Mouse (Mus musculus) embryonic stem cell, embryonic (primary cell): ENCODE measurements at regions not wholly inside any gene's neighbourhood (a gene's known extent, or its start where the extent isn't known, plus 50 kb on each side); places are given as distances from the start of the nearest gene placed in this dataset.

Experiments
- CTCF ChIA-PET, 4 experiments: fragments of 300-600 bp in 2 of 4; fragments of 350-600 bp in 2 of 4; sonication (Branson Sonifier 250); formaldehyde crosslinking; loops; one replicate each; lab custom pipeline; 2022; ENCODE audit warnings: inconsistent platforms in 2 of 4; lab: Charles Lee
- POLR2A ChIA-PET, 4 experiments: fragments of 300-600 bp in 2 of 4; fragments of 350-600 bp in 2 of 4; sonication (Branson Sonifier 250); formaldehyde crosslinking; loops; one replicate each; lab custom pipeline; 2022; ENCODE audit warnings: antibody characterized with exemption in 4 of 4, inconsistent platforms in 1 of 4; lab: Charles Lee

DNA sequence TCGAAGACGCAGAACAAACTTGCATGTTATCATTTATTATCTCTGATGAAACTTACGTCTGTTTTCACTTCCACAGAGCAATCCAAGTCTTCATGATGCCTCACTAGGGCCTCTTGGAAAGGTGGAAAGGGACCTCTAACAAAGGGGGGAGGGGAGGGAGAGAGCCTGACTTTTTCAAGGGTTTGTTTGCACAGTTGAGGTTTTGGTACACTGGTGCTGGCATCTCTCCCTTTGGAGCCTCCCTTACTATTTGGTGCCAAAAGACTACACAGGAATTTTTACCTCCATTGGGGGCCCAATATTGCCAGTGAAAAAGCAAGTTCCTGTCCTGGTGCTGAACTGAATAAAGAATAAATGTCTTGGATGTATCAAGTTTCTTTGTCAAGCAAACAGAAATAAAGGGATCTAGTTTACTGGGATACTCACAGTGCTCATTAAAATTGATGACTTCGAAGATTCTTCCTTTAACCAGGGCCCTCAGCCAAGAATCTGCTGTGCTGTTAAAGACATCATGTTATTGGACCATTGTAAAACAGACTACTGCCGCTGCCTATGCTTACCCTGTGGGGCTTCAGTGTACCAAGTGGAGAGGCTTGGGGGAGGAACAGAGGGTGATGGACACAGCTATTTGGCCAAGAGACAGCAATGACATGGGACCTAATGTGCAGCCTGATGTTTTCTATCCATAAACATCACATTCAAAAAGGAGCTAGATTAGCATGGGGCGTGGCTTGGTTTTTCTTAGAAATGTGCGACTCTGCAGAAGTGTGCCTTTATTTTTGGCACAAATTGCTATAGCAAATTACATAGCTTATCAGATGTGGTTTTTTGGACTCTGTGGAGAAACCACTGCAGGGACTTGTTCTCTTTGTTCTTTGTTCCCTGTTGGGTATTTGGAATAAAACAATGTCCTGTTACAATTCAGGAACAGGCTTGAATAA, 160.3 kb upstream of the Cited2 start:
- ChIA-PET CTCF (no interaction called here), POLR2A (interaction anchor here in 2 of 4 experiments (0.7 to 0.9 kb wide), 2 partner anchors 159 to 161 kb away, joined by 3 read pairs; partner anchors contain the start of gene Cited2 (in 1 of the 2))

DNA sequence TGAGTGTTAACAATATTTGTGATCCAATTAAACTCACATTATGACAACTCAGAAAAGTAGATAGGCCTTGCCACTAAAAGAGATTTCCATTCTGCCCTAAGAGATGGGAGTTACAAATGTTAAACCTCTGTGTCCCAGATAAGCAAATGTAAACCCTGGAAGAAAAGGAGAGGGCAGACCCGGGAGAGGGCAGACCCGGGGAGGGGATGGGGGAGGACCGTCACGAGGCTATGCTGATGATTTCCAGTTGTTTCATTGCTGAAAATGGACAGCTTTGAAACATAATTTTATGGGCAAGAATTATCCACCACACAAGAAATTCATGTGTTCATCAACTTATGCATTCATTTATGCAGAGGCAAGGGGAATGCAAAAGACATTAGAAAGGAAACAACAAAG, 159.7 kb upstream of the Cited2 start:
- POLR2A ChIA-PET: interaction anchor here in 2 of 4 experiments (0.7 to 0.9 kb wide), 2 partner anchors 159 to 160 kb away, joined by 3 read pairs; partner anchors contain the start of gene Cited2 (in 1 of the 2)

DNA sequence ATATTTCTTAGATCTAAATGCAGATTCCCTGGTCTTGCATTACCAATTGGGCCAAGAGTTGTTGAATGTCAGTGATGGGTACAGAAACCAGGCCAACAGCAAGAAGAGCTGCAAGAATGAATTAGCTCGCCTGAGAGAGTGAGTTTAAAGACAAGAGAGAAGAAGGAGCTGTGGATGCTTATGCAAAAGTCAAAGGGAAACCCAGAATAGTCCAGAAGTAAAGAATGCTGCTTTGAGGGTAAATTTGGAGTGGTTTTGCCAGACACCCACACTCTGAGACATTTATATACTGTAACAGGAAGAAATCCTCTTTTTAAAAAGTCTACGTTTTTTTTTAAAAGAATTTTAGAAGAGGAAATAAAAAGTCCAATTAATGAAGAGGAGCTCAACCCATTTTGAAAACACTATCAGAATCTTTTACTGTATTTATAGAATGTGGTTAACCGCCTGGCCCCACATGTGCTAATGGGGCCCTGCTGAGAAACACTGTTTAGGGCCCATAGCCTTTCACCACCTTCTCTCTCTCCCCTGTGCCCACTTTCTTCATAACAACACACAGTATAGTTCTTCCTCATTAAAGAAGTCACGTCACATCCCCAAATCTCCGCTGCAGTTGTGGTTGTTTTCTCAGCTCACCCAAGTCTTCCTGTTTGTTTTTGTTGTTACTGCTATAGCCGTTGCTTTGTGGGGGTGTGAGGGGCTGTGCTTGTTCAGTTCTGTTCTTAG, 158.0 kb upstream of the Cited2 start:
- ChIA-PET POLR2A (no interaction called here), CTCF (no interaction called here)

More for the DNA sequence above, 159.7 kb upstream of the Cited2 start:
- CTCF ChIA-PET: no interaction called here

DNA sequence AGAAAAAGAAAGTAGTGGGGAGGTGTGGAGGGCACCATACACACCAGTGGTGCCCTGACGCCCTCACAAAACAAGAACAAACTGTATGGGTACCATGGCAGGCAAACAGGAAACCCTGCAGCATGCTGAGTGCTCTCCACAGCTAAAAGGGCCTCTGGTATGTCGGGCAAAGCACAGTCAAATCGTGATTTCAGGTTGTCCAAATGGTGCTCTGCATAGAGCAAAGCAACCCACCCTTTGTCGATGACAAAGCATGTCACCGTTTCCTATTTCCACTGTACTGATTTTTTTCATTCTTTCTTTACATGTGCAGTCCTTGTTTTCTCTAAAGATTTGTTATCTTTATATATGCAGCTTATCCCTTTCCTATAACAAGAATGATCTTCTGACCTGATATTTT, 156.0 kb upstream of the Cited2 start:
- CTCF ChIA-PET: no interaction called here
- POLR2A ChIA-PET: interaction anchor here in 3 of 4 experiments (0.6 to 1.0 kb wide), 3 partner anchors 123 to 156 kb away, joined by 3 read pairs; partner anchors contain the start of gene Cited2 (in 2 of the 3)

DNA sequence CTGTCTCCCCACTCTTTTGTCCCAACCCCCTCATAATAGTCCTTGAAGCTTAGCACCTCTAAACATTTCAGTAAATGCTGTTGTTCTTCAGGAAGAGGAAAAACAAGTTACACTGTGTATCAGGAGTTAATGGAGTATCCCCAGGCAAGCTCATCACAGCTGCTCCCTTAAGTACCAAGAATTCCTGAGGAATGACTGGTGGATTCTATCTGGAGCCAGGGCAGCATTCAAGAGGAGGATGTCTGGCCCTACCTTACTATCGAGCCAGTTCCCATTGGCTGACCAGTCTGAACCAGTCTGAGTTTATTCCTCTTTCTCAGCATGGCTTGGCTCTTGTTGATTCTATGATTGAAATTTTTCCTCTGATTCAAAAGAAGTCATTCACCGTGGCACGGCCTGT, 155.4 kb upstream of the Cited2 start:
- POLR2A ChIA-PET: interaction anchor here in 2 of 4 experiments (0.7 to 1.5 kb wide), 2 partner anchors 155 kb away, joined by 3 read pairs; partner anchors contain the start of gene Cited2 (in 2 of the 2)
- CTCF ChIA-PET: no interaction called here

DNA sequence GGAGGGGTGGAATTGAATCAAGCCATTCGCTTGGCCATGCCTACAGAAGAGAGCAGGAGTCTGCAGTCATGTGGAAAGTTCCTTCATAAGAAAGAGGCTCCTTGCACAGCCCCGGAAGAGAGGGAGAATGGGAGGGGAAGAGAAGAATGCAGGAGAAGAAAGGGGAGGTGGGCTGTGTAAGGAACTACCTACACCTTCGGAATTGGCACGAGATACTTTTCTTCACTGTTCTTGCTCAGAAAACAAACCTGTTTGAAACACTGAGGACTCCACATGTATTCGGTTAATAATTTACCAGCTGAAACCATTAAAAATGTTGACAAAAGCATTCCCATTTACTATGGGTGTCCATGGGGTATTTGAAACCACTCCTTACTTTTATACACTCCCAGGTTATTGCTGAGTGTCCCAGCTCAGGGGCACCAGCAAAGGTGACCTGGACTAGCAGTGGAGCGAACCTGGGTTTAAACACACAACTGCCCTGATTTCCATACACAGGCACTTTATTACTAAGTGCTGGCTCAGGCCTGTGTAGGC, 153.4 kb upstream of the Cited2 start:
- ChIA-PET CTCF (no interaction called here), POLR2A (no interaction called here)

DNA sequence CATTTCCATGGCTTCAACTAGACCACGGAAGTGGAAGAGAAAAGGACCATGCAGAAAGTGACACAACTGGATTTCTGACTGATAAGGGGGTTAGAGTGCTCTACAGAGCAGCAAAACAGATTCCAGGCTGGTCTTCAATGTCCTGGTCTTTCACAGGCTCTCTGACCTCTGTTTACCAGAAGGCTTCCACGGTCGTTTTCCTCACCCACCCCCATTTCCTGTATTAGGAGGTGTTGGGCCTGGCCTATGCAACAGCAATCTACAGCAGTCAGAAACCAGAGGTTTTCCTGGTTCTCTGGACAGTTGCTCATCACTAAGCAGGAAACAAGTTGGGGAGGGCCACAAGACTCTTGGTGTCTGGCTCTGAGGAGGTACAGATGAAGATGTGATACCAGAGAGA, 148.1 kb upstream of the Cited2 start:
- ChIA-PET POLR2A (interaction anchor here in 3 of 4 experiments (0.9 to 4.9 kb wide), 7 partner anchors 11 to 150 kb away, joined by 3 to 38 read pairs (median 9); partner anchors contain the start of gene Cited2 (in 3 of the 3)), CTCF (no interaction called here)

DNA sequence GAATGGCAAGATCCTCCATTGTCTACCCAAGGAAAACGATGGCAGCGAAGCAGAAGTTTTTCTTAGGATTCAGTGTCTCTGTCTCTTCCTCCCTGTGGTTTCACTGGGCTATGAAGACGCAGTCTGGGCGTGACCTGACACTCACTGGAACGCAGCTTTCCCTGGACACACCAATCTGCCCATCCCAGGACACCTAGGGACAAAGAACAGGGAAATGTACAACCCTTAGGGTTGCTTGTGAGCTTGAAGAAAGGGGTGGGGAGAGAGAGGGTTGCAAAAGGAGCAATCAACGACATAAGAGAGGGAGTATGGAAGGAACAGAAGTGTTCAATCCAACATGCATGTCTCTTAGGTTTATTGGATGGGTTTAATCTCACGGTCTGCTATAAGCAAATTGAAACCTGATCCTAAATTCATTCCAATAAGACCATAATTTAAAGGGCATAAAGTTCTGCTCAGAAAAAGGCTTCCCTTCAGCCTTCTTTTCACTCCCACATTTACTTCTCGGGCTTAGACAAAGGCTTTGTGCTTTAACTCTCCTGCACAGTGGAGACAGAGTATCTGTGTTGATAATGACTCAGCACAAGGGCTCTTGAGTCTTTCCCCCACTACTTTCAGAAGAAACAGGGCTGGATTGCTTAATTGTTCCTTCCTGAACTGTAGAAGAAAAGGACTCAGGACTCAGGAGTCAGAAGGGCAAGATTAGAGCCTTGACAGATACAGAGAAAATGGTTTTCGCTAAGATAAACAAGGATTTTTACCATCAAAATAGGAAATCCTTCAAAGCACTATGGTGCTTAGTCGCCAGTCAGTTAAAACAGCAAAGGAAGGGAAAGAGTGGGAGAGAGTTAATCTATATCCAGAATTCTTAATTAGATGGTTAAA, 147.3 kb upstream of the Cited2 start:
- POLR2A ChIA-PET: interaction anchor here (0.5 to 4.9 kb wide), 10 partner anchors 10 to 150 kb away, joined by 3 to 38 read pairs (median 6); partner anchors contain the start of gene Cited2 (in 4 of the 4)

DNA sequence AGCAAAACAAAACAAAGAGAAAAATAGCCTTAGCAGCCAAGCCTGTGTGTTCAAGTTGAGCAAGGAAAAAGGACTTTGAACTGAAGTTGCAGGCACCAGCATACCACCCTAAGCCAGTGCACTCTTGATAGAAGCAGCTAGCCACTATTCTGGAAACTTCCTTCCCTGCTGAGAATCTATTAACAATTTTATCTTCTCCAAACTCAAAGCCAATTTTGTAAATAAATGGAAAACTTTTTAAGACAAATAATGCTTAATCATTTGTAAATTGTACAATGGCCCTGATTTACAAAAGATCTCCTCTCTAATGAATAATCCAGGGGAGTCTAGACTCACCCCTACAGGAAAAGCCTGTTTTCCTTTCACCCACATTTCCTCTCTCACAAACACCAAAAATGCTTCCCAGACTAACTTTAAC, 146.7 kb upstream of the Cited2 start:
- ChIA-PET POLR2A (interaction anchor here (0.7 to 4.9 kb wide), 6 partner anchors 23 to 147 kb away, joined by 3 to 38 read pairs (median 9); partner anchors contain the start of gene Cited2 (in 2 of the 4)), CTCF (no interaction called here)

More for the DNA sequence above, 147.3 kb upstream of the Cited2 start:
- CTCF ChIA-PET: no interaction called here

DNA sequence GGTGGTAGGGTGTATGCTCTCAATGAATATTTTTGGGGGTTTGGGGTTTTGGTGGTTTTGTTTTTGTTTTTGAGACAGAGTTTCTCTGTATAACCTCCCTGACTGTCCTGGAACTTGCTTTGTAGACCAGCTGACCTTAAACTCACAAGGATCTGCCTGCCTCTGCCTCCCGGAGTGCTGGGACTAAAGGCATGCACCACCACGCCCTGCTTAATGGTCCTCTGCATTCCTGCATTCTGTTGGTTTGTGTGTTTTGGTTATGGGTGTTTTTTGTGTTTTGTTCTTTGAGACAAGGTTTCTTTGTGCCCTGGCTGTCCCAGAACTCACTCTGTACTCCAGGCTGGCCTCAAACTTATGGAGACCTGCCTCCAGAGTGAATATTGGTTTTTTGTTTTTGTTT, 143.6 kb upstream of the Cited2 start:
- ChIA-PET CTCF (no interaction called here), POLR2A (interaction anchor here in 3 of 4 experiments (0.6 to 4.9 kb wide), 17 partner anchors 14 to 1196 kb away, joined by 3 to 38 read pairs (median 4); partner anchors contain the start of gene Cited2 (in 2 of the 3))

DNA sequence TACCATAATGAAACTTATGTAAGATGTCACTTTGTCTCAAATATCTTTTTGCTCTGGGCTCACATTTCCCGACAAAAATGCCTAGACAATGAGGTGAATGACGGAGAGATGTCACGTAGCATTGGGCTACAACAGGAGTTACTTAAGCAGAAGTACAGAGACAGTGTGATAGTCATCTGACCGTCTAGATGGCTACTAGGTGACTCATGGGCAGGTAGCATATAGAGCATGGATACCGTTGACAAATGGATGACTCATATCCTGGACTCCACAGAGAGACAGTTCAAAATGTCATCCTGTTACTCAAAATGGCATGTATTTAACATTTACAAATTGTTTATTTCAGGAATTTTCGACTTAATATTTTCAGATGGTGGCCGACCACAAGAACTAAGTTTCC, 138.2 kb upstream of the Cited2 start:
- POLR2A ChIA-PET: interaction anchor here in 1 of 4 experiments (0.6 kb wide), 1 partner anchor 25 kb away, joined by 5 read pairs; no protein-coding TSS in a partner anchor
- CTCF ChIA-PET: no interaction called here

DNA sequence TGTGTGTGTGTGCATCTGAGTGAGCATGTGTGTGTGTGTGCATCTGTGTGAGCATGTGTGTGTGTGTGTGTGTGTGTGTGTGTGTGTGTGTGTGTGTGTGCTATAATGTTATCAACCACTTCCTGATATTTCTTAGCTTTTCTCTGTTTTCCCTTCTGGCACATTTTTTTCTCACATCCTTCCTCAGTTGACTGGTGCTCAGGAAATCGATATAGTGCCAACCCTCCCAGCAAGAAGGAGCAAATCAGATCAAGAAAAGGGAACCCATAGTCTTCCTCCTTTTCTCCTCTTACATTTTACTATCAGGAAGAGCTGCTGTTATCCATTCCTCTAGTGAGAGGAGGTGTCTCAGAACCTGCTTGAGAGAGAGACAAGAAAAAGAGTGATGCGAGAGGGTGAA, 136.1 kb upstream of the Cited2 start:
- ChIA-PET CTCF (no interaction called here), POLR2A (interaction anchor here in 2 of 4 experiments (0.5 to 1.7 kb wide), 3 partner anchors 12 to 136 kb away, joined by 3 to 4 read pairs (median 3); partner anchors contain the start of gene Cited2 (in 1 of the 2))

DNA sequence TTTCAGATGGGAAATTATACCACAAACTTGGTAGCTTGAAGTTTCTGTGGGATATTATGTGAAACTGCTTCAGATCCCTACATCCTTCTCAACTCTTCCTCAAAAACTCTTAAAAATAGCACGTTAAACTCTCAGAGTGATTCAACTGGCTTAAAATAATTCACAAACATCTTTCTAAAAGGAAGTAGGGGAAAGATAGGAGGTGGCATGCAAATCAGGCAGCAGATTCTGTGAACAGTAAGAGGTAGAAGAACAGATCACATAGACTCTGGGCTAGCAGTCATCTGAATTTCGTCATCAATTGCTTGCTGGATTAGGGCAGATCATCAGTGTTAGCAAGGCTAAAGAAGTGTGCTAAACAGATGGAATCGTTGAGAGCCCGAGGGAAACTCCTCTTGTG, 133.9 kb upstream of the Cited2 start:
- POLR2A ChIA-PET: no interaction called here
- CTCF ChIA-PET: no interaction called here

DNA sequence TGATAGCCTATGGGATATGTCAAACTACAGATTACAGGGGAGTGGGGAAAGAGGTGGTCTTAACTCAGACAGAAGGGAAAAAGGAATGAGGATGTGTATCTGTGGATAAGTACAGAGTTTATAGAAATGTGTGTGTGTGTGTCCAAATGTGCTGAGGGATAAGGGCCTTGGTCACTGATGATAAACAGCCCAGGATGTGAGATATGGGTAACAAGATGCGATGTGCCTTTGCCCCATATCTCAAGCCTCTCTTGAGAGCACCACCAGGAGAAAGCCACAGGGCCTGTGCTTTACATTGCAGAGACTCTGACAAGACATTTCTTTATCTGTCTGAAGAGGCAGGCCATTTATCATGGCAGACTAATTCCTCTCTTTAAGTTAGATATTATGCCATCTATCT, 132.8 kb upstream of the Cited2 start:
- ChIA-PET CTCF (no interaction called here), POLR2A (no interaction called here)

DNA sequence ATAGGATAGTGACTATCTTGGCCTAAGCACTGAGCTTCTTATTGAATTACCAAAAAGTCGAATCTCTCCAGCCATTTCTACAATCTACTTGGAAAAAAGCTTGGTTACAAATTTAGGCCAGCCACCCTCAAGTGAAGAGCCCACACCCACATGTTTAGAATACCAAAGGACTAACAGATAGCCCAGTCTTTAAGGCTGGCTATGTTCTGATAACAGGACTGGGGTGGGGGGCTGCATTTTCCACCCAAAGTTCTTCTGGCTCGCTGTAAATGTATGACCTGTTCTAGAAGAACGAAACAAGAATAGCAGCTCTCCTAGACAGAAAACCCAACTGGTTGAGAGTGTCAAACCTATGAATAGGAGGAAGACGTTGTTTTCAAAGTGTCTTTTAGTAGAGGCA, 130.6 kb upstream of the Cited2 start:
- ChIA-PET CTCF (no interaction called here), POLR2A (interaction anchor here in 1 of 4 experiments (0.5 to 2.9 kb wide), 7 partner anchors 8 to 133 kb away, joined by 3 to 12 read pairs (median 3); partner anchors contain the start of gene Cited2)

DNA sequence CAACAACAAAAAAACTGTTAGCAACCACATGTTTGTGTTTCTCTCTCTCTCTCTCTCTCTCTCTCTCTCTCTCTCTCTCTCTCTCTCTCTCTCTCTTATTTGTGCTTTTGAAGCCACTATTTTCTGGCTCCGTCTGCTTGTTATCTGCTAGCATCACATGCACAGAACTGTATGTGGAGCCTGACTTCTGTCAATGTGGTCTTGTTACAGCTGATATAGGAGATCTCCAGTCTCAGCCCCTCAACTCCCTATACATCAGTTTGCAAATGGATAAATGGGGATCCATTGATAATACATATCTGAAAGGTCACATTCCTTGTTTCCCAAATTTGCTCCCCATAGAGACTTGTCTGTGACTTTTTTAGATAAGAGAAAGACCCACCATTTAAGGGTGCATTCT, 126.9 kb upstream of the Cited2 start:
- ChIA-PET POLR2A (interaction anchor here in 2 of 4 experiments (1.4 to 1.9 kb wide), 3 partner anchors 14 to 127 kb away, joined by 3 to 4 read pairs (median 4); partner anchors contain the start of gene Cited2 (in 1 of the 2)), CTCF (no interaction called here)

DNA sequence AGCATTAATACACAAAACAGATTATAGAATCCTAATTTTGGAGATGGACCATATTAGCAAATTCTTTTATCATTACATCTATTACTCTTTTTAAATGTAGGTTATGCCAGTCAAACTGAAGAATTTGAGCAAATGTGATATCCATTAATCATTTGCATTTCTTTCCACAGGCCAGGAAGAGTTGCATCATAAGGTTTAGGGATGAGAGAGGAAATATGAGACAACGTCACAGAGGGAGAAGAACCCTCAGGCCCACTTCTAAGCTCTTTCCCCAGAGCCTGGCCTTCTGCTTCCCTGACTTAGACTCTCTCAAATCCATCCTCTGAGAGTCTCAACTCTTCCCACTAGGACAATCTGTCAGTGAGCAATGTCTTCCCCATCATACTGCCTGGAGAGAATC, 126.3 kb upstream of the Cited2 start:
- ChIA-PET POLR2A (interaction anchor here in 2 of 4 experiments (0.7 to 1.9 kb wide), 6 partner anchors 11 to 126 kb away, joined by 3 to 5 read pairs (median 4); partner anchors contain the start of gene Cited2 (in 2 of the 2)), CTCF (no interaction called here)
